Mouse (Mus musculus) CH12F3 (cell line): ENCODE data around the gene Cdca4.

ENCODE experiments used
- in situ Hi-C: fragments of 300-500 bp; cut with MboI; formaldehyde crosslinking; loops from 2 replicates; pipeline ENCODE4 v1.14.3; 2020; ENCODE audit warnings: low sequenced_read_pairs

The Cdca4 gene

GRCm38 (mm10) chr12:112829244-112829864 lies at the start of gene Cdca4:
Cdca4 (minus strand) TSS chr12:112829423.
- in situ Hi-C loops: no loop called here

- in situ Hi-C loops: loop anchor here (5.0 kb wide), 1 partner anchor 70 kb away; no protein-coding TSS in a partner anchor
Observed at GRCm38 (mm10) chr12:112877607-112878020, 48.4 kb upstream of the Cdca4 start.

GRCm38 (mm10) chr12:112877073-112877576 lies 47.9 kb upstream of the Cdca4 start:
- in situ Hi-C loops: loop anchor here (5.0 kb wide), 1 partner anchor 70 kb away; no protein-coding TSS in a partner anchor

- in situ Hi-C loops: loop anchor here (5.0 kb wide), 1 partner anchor 71 kb away; no protein-coding TSS in a partner anchor
Observed at GRCm38 (mm10) chr12:112876332-112877072, 47.3 kb upstream of the Cdca4 start.

GRCm38 (mm10) chr12:112875225-112876013 lies 46.2 kb upstream of the Cdca4 start:
- in situ Hi-C loops: loop anchor here (5.0 kb wide), 1 partner anchor 72 kb away; no protein-coding TSS in a partner anchor

- in situ Hi-C loops: no loop called here
Observed at GRCm38 (mm10) chr12:112874199-112874598, 45.0 kb upstream of the Cdca4 start.

- in situ Hi-C loops: no loop called here
Observed at GRCm38 (mm10) chr12:112873452-112874190, 44.4 kb upstream of the Cdca4 start.

GRCm38 (mm10) chr12:112872991-112873390 lies 43.8 kb upstream of the Cdca4 start:
- in situ Hi-C loops: no loop called here

- in situ Hi-C loops: no loop called here
Observed at GRCm38 (mm10) chr12:112871272-112871671, 42.0 kb upstream of the Cdca4 start.

- in situ Hi-C loops: no loop called here
Observed at GRCm38 (mm10) chr12:112870775-112871174, 41.6 kb upstream of the Cdca4 start.

- in situ Hi-C loops: no loop called here
Observed at GRCm38 (mm10) chr12:112869783-112870204, 40.6 kb upstream of the Cdca4 start.

GRCm38 (mm10) chr12:112868178-112869087 lies 39.2 kb upstream of the Cdca4 start, which contains the start of gene Gpr132:
Gpr132 (minus strand) TSS chr12:112868228.
- in situ Hi-C loops: no loop called here

- in situ Hi-C loops: no loop called here
Observed at GRCm38 (mm10) chr12:112867106-112867674, 38.0 kb upstream of the Cdca4 start.

- in situ Hi-C loops: no loop called here
Observed at GRCm38 (mm10) chr12:112866467-112867080, 37.4 kb upstream of the Cdca4 start.

- in situ Hi-C loops: no loop called here
Observed at GRCm38 (mm10) chr12:112864804-112865203, 35.6 kb upstream of the Cdca4 start.

- in situ Hi-C loops: no loop called here
Observed at GRCm38 (mm10) chr12:112861911-112862321, 32.7 kb upstream of the Cdca4 start.

GRCm38 (mm10) chr12:112860765-112861164 lies 31.5 kb upstream of the Cdca4 start:
- in situ Hi-C loops: no loop called here

GRCm38 (mm10) chr12:112859930-112860329 lies 30.7 kb upstream of the Cdca4 start:
- in situ Hi-C loops: no loop called here
